Mouse (Mus musculus) mouse embryonic stem cell (cell line): Measurements from ENCODE around the gene Ptgfrn.

Experiments
- in situ Hi-C, 2 experiments: fragments of 300-500 bp; cut with MboI; formaldehyde crosslinking; loops; 1 replicate in 1 of 2; 3 replicates in 1 of 2; pipeline ENCODE4 v1.14.3; 2019 to 2020; ENCODE audit warnings: low sequenced_read_pairs in 2 of 2, low pct_unique_long_range_greater_than_20kb in 1 of 2, mixed read lengths in 1 of 2; ENCODE audit not compliant: unreplicated experiment in 1 of 2

The Ptgfrn gene

DNA sequence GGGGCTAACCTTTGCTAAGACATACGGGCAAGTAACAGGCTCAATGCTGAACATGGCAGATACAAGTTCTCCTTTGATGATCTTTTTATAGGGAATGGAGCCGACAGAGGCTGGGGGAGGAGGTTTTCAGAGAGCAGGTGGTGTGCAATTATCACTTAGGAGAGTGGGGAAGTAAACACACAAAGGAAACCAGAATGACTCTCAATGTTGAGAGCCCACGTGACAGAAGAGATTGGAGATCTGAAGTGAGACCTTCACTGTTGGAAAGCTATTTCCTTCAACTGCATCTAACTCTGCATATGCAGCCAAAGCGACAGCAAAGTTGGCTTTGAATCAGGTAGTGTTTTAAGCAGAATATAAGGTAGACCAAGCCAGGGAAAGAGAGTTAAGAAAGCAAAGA, 50.9 kb downstream of the Ptgfrn start:
- in situ Hi-C loops, result no loop called here

DNA sequence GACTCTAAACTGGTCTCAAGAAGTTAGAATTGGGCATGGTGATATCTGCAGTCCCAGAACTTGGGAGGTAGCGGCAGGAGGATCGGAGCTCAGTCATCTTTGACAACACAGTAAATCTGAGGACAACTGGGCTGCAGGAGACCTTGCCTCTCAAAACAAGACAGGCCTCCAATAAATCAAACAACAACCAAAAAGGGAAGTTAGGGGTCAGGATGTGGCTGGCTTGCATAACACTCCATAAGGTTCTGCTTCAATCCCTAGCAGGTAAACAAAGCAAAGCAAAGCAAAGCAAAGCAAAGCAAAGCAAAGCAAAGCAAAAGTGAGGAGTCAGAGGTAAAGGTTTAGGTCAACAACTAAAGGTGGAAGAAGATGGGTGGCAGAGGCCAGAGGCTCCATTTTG, 51.9 kb downstream of the Ptgfrn start:
- in situ Hi-C loops, result no loop called here

- in situ Hi-C loops, result no loop called here
Measured at GRCm38 (mm10) chr3:101055216-101055615, 54.9 kb downstream of the Ptgfrn start.

DNA sequence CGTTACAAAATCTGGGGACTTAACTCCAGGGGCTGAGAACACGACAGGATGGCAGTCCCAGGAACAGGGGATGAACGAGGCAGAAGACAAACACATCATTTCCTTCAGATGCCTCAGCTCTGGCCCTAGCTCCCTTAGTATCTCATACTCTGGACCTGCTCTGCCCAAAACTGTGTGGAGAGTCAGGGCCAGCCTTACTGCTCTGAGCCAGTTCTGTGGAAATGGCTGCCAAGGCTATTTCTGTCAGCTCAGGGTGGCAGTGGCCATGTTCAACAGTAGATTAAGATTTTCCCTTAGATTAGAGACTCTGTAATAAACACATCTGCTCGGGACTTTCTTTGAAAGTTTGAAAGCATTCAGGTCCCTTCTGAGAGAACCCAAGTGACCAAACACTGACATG, 58.5 kb downstream of the Ptgfrn start:
- in situ Hi-C loops, result no loop called here

DNA sequence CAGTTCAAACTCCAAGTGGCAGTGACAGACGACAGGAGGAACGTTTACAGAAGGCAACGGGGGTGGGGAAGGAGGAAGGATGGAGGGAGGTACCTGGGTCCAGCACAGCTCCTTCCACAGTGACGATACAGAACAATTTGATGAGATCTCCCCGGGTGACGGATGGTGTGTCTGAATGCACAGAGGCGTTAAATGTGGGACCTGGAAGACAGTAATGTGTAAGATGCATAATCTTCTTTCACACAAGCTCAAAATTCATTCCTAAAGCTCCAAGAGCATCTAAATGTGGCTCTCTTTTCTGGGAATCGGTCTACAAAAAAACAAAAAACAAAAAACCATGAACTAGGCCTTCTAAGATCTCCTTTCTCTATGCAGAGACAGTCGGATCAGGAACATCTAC, 60.1 kb downstream of the Ptgfrn start:
- in situ Hi-C loops, result no loop called here

GRCm38 (mm10) chr3:101048781-101049180, 61.3 kb downstream of the Ptgfrn start:
- in situ Hi-C loops, result no loop called here

DNA sequence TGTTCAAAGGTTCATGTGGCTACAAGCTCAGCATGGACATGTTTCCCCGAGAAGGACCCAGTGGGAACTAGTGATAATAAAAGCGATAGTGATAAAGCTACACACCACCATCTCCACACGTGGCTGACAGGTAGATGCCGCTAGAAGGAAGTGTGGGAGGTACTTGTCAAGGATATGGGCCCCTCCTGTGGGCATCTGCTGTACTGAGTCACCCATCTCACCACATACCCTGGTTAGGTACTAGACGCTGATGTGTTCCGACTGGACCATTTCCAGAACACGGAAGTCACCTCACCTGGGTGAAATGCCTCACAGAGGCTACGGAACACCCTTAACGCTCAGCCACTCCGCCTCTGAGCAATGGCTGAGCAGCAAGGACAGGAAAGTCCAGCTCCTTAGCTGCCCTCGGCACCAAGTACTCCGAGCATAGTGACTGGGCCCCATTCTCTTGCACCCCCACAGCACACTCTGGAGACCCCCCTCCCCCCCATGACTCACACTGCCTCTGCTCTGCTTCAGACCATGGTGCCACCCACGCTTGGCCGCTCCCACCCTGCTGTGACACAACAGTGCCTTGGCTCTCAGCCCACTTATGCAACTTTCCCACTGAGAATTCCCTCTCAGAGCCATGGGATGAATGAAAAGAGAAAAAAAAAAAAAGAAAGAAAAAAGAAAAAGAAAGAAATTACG, 62.3 kb downstream of the Ptgfrn start:
- in situ Hi-C loops, result no loop called here

GRCm38 (mm10) chr3:101045431-101045830, 64.6 kb downstream of the Ptgfrn start:
- in situ Hi-C loops, result no loop called here

DNA sequence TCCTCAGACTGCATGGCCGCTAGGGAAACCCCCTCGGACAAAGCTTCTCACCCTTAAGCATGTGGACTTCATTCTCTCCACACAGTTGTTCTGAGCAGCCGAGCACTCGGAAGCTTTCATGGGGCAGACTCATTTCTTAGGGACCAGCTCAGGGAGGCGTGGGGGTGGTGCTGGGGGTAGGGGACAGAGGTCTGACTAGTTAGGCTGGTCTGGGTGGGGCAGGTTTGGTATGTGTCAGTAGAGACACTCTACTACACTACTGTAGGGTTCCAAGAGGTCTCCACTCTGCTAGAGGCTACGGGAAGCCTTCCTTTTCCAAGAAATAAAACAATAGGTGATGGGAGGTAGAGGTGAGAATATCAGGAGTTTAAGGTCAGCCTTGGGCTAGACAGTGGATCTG, 65.4 kb downstream of the Ptgfrn start:
- in situ Hi-C loops, result no loop called here

- in situ Hi-C loops, result no loop called here
Measured at GRCm38 (mm10) chr3:101041997-101042396, 68.1 kb downstream of the Ptgfrn start.

DNA sequence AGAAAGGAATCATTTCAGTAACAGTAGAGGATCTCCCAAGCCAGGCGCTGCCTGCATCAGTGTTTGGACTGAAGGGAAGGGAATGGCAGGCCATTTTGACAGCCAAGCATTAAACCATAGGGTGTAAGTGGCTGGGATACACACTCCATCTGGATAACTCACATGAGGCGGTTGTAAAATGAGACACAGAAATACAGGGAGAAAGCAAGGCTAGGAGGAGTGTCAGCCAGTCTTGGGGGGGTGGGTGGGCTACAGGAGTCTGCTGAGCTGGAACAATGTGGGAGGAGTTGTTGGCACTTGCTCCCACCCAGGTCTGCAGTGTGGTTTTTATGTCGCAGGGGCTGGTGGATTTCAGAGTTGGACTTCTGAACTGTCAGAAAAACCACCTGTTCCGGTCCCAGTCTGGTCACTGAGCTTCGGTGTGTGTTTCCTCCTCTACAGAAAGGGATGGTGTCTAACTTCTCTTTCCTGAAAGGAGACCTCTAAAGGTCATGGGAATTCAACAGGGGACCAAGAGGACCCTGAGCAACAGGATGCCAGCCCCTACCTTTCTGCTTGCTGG, 72.0 kb downstream of the Ptgfrn start:
- in situ Hi-C loops, result no loop called here

- in situ Hi-C loops, result no loop called here
Measured at GRCm38 (mm10) chr3:101036001-101036400, 74.1 kb downstream of the Ptgfrn start.

DNA sequence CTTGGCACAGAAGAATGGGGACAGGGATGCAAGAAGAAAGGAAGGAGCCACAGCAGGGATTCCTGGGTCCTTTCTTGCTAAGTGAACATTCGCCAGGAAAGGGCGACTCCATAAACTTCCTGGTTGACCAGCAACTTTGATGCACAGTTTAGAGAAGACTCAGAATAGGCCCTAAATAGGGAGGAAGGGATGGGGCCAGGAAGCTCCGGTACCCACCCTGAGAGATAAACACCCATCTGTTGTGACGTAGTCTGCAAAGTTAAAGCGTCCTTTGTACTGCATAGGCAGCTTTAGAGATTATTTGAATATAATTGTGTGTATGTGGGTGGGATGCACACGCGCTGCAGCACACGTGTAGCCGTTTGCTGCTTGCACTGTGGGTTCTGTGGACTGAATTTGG, 75.6 kb downstream of the Ptgfrn start:
- in situ Hi-C loops, result no loop called here

GRCm38 (mm10) chr3:101033644-101034043, 76.4 kb downstream of the Ptgfrn start:
- in situ Hi-C loops, result no loop called here

- in situ Hi-C loops, result no loop called here
Measured at GRCm38 (mm10) chr3:101031456-101032142, 78.5 kb downstream of the Ptgfrn start.

GRCm38 (mm10) chr3:101030630-101031029, 79.4 kb downstream of the Ptgfrn start:
- in situ Hi-C loops, result no loop called here

DNA sequence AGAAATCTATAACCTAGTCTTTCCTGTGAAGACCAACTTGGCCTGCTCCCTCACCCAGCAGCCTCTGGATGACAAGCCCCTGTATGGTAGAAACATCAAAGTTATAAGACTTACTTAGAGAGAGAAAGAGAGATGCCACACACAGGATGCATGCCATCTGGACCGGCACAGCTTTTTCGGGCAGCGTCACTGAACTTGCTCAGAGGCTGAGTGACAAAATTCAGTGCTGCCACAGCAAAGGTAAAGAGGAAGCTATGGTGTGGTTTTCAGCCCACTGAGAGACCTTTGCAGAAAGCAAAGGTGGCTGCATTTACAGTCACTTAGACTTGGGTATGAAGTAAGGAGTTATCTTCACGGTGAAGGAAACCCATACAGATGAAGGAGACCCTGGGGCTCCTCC, 80.7 kb downstream of the Ptgfrn start, which contains the start of gene Cd101:
TSS of gene Cd101 (minus strand) at position 218 of the 400 bp plus-strand sequence.
- in situ Hi-C loops, result no loop called here

- in situ Hi-C loops, result no loop called here
Measured at GRCm38 (mm10) chr3:101026741-101027140, 83.3 kb downstream of the Ptgfrn start.

- in situ Hi-C loops, result no loop called here
Measured at GRCm38 (mm10) chr3:101022967-101023366, 87.1 kb downstream of the Ptgfrn start.
